Mouse (Mus musculus): ENCODE data around the gene Gm49337. TPM values are rescaled to one million over a fixed set of nuclear protein-coding genes. Genes with fewer than 3 reads are reported as not detected.

Gene Gm49337
- polyA plus RNA-seq, 1 experiment from 2014 or later = not detected

DNA sequence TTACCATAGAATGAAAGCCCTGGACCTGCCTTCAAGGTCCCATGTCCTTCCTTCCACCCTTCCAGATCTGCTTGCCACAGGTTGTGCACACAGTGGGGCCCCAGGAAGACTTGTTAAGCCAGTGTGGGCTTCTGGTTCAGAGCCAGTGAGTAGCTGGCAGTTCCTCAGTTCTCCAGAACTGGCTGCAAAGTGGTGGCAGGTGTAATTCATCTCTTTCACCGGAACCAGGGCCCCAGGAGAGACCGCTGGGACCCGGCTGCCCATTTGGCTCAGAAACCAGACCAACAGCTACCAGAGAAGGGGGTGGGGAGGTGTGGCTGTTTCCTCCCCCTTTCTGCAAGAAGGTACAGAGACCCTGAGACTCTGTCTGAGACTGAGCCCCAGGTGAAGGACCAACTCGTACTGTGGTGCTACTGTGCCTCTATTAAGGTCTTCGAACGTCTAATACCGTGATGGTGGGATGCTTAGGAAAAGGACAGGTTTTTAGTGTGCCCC is 29.8 kb upstream of the Gm49337 start:
- ATAC-seq = no peak
- POLR2A ChIA-PET = no interaction called here
- H3K27me3 ChIP-seq = no peaks in the 10 kb centered on the region
- DNase-seq (ENCODE audit: low read depth, low spot score) = no peak
- in situ Hi-C loops (cut with MboI; ENCODE audit: low pct_unique_long_range_greater_than_20kb) = no loop called here
- CTCF ChIA-PET = no interaction called here
- no peak for TF ChIP-seq CTCF (IDR thresholded peaks at IDR 0.05)

DNA sequence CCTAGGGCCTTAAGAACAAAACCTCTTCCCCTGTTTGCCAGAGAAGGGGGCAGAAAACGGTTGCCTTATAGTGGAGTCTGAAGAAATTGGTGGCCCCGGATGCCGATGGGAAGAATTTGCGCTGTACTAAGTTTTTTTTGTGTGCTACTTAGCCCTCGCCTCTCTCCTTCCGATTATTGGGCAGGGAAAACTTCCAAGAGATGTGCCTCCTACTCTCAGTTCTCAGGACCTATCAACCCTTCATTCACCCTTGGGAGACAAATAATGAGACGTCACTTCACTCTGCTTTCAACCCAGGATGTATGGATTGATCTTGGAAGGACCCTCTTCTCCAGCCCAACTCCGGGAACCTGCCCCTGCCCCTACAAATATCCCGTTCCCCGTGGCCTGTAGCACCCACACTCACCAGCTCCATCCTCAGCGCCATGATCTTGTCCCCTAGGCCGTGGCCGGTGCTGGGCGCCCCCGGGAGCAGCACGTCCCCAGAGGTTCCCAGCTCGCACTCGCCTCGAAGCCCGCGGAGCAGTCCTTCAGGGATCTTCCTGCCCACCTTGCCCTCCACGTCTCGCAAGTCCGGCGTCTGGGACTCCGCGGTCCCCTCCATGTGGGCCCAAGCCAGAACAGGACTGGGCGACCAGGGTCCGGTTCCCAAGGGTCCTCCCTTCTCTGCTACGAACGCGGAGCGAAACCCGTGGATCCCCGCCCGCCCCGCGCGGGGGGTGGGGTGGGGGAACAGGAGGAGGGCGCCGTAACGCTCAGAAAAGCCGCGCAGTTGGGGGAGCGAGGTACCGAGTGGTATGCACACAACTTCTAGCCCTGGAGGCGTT is 29.1 kb upstream of the Gm49337 start:
- ATAC-seq (peak; percentile 78), DNase-seq (ENCODE audit: low read depth, low spot score) (no peak)
- H3K27me3 ChIP-seq = no peaks in the 10 kb centered on the region
- ChIA-PET POLR2A (interaction anchor here (0.6 kb wide), 2 partner anchors 158 to 640 kb away, joined by 3 read pairs; no protein-coding TSS in a partner anchor), CTCF (no interaction called here)
- no peak for TF ChIP-seq CTCF (IDR thresholded peaks at IDR 0.05)
- in situ Hi-C loops (cut with MboI; ENCODE audit: low pct_unique_long_range_greater_than_20kb) = no loop called here

DNA sequence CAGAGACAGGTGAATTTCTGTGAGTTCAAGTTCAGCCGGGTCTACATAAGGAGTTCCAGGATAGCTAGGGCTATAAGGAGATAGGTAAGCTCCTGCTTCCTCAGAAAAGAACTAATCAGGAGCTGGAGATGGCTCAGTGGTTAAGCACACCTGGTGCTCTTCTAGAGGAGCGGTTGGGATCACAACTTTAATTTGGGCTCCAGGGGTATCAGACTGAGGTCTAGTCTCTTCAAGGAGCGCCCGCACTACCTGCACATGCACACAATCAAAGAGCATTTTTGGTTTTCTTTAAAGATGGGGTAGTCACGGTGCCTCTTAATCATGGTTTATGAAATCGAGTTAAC is 23.4 kb upstream of the Gm49337 start:
- DNase-seq (ENCODE audit: low read depth, low spot score) (no peak), ATAC-seq (no peak)
- no peaks in the 10 kb centered on the region for H3K27me3 ChIP-seq
- POLR2A ChIA-PET = interaction anchor here (0.6 kb wide), 1 partner anchor 69 kb away, joined by 3 read pairs; no protein-coding TSS in a partner anchor
- CTCF ChIA-PET = no interaction called here
- TF ChIP-seq CTCF (IDR thresholded peaks at IDR 0.05) = no peak
- in situ Hi-C loops (cut with MboI; ENCODE audit: low pct_unique_long_range_greater_than_20kb) = no loop called here

DNA sequence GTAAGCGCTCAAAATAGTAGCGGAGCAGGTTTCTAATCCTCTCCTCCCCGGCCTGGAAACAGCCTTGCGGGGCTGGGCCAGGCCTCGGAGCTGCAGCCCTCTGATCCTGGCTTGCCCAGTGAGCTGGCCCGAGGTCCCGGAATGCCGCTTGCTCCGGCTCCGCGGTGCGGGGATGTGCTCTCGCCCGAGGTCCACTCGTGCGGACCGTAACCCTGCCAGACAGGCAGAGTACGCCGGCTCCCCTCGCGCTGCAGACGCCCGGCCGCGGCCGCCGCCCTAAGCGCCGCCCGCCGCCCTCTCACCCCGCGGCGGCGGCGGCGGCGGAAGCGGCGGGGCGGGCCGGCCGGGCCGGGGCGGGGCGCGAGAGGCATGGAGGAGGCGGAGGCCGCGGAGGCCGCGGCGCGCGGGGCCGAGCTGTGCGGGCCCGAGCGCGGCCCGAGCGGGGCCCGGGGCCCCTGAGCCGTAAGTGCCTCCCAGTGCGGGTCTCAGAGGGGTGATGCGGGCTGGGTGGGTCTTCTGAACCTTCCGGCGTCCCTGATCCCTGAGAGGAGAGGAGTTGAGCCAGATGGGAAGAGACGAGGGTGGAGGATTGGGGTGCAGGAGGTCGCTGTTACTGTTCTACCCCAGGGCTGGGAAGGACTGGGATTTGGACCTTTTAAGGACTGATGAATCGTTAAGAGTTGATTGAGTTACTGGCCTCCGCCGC is 22.9 kb upstream of the Gm49337 start:
- ATAC-seq = peak; percentile 87
- TF ChIP-seq CTCF (IDR thresholded peaks at IDR 0.05) = no peak
- no peaks in the 10 kb centered on the region for H3K27me3 ChIP-seq
- POLR2A ChIA-PET = interaction anchor here (0.6 to 1.3 kb wide), 2 partner anchors 9 to 69 kb away, joined by 3 to 5 read pairs; no protein-coding TSS in a partner anchor
- in situ Hi-C loops (cut with MboI; ENCODE audit: low pct_unique_long_range_greater_than_20kb) = no loop called here
- no peak for DNase-seq (ENCODE audit: low read depth, low spot score)
- CTCF ChIA-PET = no interaction called here

DNA sequence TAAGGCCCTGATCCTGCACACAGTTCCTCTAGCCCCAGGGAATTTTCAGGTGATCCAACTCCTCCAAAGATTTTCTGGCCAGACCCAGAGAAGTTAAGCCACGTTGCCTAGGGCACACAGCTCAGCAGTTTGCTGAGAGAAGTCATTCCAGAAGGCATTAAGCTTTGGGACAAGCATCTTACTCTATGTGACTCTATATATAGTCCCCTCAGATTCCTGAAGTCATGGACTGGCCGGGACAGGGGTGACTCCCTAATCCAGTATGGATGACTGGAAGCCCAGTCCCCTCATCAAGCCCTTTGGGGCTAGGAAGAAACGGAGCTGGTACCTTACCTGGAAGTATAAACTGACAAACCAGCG is 22.3 kb upstream of the Gm49337 start:
- no peak for TF ChIP-seq CTCF (IDR thresholded peaks at IDR 0.05)

DNA sequence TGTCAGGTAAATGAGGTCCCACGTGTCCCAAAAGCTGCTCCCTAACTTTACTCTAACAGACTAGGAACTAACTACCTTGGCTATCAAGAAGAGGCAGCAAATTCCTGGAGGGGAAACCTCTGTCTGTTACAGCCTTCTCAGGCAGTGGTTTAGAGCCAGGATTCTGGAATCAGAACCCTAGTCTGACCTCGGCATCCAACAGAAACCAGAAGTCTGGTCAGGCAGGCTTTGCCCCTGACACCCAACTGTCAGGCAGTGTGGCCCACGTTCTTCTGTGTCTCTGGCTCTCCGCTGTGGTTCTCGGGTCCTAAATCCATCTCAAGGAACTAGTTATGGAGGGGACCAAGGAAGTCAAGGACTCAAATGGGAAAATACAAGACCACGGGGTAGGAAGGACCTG is 21.9 kb upstream of the Gm49337 start, which contains the start of gene Lurap1:
Lurap1 (minus strand) TSS at position 101 of the 400 bp plus-strand sequence.
- ATAC-seq (no peak), DNase-seq (ENCODE audit: low read depth, low spot score) (no peak)
- TF ChIP-seq CTCF (IDR thresholded peaks at IDR 0.05) = no peak
- in situ Hi-C loops (cut with MboI; ENCODE audit: low pct_unique_long_range_greater_than_20kb) = no loop called here
- ChIA-PET CTCF (no interaction called here), POLR2A (interaction anchor here (1.3 kb wide), 1 partner anchor 10 kb away, joined by 5 read pairs; no protein-coding TSS in a partner anchor)
- no peaks in the 10 kb centered on the region for H3K27me3 ChIP-seq

More for the DNA sequence above, 22.3 kb upstream of the Gm49337 start:
- ChIA-PET CTCF (no interaction called here), POLR2A (interaction anchor here (1.3 kb wide), 1 partner anchor 9 kb away, joined by 5 read pairs; no protein-coding TSS in a partner anchor)
- H3K27me3 ChIP-seq = no peaks in the 10 kb centered on the region
- peak; percentile 29 for ATAC-seq
- DNase-seq (ENCODE audit: low read depth, low spot score) = no peak
- in situ Hi-C loops (cut with MboI; ENCODE audit: low pct_unique_long_range_greater_than_20kb) = no loop called here

DNA sequence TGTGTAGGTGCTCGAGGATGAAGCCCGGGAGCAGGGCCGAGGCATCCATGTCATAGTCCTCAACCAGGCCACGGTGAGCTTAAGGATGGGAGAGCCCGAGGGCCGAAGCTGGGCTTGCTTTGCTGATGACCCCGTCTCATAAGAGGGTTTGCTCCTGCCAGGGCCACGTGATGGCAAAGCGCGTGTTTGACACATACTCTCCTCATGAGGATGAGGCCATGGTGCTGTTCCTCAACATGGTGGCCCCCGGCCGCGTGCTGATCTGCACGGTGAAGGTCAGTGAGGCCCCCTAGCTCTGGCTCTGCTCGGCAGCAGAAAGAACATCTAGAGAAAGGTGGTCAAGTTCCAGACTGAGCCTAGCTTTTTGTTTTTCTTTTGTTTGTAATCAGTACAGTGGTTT is 20.5 kb upstream of the Gm49337 start:
- in situ Hi-C loops (cut with MboI; ENCODE audit: low pct_unique_long_range_greater_than_20kb) = no loop called here
- no peak for ATAC-seq
- POLR2A ChIA-PET = no interaction called here
- no peak for TF ChIP-seq CTCF (IDR thresholded peaks at IDR 0.05)
- CTCF ChIA-PET = no interaction called here
- H3K27me3 ChIP-seq = no peaks in the 10 kb centered on the region
- DNase-seq (ENCODE audit: low read depth, low spot score) = no peak

DNA sequence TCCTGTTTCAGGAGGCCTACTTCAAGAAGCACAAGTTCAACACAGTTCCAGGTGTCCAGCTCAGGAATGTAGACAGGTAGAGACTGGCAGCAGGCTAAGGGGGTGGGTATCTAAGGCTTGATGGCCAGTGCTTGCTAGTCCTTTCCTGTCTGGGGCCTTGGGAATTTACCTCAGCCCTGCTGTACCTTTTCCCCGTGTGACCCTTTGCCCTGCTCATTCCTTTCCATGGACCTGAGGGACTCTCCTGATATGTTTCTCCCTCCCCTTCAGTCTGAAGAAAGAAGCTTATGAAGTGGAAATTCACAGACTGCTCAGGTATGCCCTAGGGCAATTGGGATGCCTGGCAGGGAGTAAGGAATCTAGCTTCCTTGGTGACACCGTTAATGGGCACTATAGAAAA is 15.3 kb upstream of the Gm49337 start:
- in situ Hi-C loops (cut with MboI; ENCODE audit: low pct_unique_long_range_greater_than_20kb) = no loop called here
- ChIA-PET POLR2A (no interaction called here), CTCF (interaction anchor here (1.1 to 1.6 kb wide), 2 partner anchors 18 to 34 kb away, joined by 3 read pairs; partner anchors contain the start of genes Pomgnt1 and Rad54l)
- TF ChIP-seq CTCF (IDR thresholded peaks at IDR 0.05) = no peak
- H3K27me3 ChIP-seq = no peaks in the 10 kb centered on the region
- DNase-seq (ENCODE audit: low read depth, low spot score) (no peak), ATAC-seq (no peak)

DNA sequence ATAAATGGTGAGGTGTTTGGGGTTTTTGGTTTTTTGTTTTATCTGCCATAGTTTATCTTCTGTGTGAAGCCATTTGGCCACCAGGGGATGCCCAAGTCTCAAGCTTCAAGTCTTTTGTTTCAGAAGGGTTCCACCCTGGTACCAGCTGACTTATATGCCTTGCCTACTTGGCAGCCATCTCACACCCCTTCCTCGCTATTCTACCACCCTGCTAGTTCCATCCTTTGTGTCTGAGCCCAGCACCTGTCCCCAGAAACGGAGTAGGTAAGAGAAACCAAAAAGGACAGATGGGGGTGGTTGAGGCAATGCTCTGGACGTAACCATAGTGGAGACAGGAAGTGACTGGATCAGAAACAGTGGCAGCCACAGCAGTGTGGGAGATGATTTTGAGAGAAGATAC is 13.3 kb upstream of the Gm49337 start:
- H3K27me3 ChIP-seq = no peaks in the 10 kb centered on the region
- ATAC-seq (no peak), DNase-seq (ENCODE audit: low read depth, low spot score) (no peak)
- ChIA-PET CTCF (no interaction called here), POLR2A (interaction anchor here (0.5 kb wide), 1 partner anchor 11 kb away, joined by 3 read pairs; no protein-coding TSS in a partner anchor)
- in situ Hi-C loops (cut with MboI; ENCODE audit: low pct_unique_long_range_greater_than_20kb) = no loop called here
- TF ChIP-seq CTCF (IDR thresholded peaks at IDR 0.05) = no peak

DNA sequence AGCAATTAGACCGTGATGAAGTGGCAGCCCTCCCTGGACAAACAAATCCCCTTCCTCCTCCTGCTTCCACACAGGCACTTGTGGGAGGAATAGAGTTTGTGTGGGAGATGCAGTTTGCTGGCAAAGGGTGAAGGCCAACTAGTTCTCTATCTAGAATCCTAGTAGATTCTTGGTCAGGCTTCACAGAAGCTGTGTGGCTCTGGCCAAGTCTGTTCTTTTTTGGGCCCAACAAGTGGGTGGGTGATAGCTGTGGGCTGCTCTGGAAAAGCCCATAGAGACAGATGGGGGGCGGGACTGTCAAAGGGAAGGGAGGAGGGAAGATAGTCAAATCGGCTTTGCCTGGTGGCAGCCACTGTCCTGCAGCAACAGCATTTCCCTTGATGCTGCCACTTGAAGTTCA is 12.4 kb upstream of the Gm49337 start:
- ChIA-PET POLR2A (no interaction called here), CTCF (no interaction called here)
- DNase-seq (ENCODE audit: low read depth, low spot score) (no peak), ATAC-seq (no peak)
- in situ Hi-C loops (cut with MboI; ENCODE audit: low pct_unique_long_range_greater_than_20kb) = no loop called here
- no peak for TF ChIP-seq CTCF (IDR thresholded peaks at IDR 0.05)
- H3K27me3 ChIP-seq = no peaks in the 10 kb centered on the region

DNA sequence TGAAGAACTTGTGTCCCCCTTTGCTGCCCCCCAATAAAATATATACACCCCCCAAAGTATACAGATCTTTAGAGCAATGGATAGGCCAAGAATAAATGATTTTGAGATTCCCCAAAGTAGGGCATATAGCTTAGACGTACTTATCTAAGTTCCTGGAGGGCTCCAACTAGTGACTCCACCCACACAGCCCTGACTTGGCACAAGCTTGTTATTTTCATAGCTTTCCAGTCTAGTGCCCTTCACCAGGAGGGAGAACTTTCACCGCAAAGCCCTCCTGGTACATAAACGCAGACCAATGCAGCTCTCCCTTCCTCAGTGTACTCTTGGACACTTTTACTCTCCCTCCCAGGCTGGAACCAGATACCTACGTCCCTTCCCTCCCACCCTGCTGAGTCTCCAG is 11.0 kb upstream of the Gm49337 start:
- TF ChIP-seq CTCF (IDR thresholded peaks at IDR 0.05) = no peak
- ATAC-seq (no peak), DNase-seq (ENCODE audit: low read depth, low spot score) (no peak)
- in situ Hi-C loops (cut with MboI; ENCODE audit: low pct_unique_long_range_greater_than_20kb) = no loop called here
- ChIA-PET CTCF (no interaction called here), POLR2A (no interaction called here)
- no peaks in the 10 kb centered on the region for H3K27me3 ChIP-seq

Measured in Patski (cell line).